Mouse (Mus musculus) megakaryocyte-erythroid progenitor cell, adult 5-6 weeks (primary cell): ENCODE measurements around the gene Oxtr. TPM values are rescaled to one million over a fixed set of nuclear protein-coding genes. Genes with fewer than 3 reads are reported as not detected.

Experiments
- ATAC-seq: replicated peaks from 2 replicates; pipeline ENCODE4 v1.8.0; 2016; ENCODE audit warnings: mild to moderate bottlenecking, inconsistent platforms; ENCODE audit not compliant: severe bottlenecking, poor library complexity, low FRiP score, low TSS enrichment
- total RNA-seq, 2 experiments: library from RNA; stranded (forward) in 1 of 2; stranded (reverse) in 1 of 2; fragments of 200-1000, 215-1000 nt in 1 of 2; fragments of >200 nt in 1 of 2; fragmentation: Nextera tagmentation in 1 of 2; gene quantifications; 2 replicates each; pipeline ENCODE4 v1.2.3; 2014 to 2017

The Oxtr gene
- total RNA-seq, 2 experiments from 2014 or later = not detected

DNA sequence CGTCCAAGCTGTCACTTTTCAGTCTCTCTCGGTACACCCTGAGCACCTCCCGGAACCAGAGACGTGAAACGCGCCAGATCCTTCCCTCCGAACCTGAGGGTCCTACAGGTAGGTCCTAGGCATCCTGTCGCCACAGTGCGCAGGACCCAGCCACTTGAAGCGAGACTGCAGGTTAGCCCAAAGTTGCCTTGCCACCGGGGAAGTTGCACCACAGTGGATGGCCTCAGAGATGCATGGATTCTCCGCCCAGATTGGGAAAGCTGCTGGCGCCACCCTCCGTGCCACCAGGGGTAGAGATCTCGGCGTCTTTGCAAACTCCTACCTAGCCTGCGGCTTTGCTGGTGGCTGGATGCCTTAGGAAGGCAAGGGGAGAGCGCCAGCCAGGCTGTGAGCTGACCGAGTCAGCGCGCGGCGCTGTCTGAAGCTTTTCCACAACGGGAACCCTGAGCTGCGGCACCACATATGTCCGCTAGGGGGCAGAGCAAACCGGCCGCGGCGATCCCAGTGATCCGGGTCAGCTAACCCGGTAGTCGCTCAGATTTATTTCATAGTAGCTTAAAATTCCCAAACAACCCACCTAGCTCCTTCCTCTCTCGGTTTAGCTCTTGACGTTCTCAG, 991 bp upstream of the Oxtr start:
- ATAC-seq = peak; percentile 88

DNA sequence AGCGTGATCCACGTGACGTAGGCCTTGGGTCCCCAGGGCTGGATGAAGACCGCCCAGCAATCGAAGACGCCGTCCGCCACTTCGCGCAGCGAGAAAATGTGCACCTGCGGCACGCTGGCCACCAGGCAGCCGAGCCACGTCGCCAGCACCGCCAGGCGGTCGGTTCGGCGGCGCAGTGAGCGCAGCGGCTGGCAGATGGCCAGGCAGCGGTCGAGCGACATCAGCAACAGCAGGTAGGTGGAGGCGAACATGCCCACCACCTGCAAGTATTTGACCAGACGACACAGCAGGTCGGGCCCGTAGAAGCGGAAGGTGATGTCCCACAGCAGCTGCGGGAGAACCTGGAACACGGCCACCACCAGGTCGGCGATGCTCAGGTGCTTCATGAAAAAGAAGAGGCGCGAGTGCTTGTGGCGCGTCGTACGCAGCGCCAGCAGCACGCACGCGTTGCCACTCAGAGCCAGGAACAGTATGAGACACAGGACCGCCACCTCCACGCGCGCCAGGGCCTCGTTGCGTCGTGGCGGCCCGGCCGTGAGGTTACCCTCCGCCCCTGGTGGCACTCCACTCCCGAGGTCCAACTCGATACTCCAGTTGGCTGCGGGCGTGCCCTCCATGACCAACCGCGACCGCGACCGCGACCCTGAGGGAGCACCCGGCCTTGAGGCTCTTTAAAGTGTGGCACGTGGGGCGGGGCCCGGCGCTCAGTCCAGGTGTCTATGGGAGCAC, 398 bp downstream of the Oxtr start:
- ATAC-seq = no peak

DNA sequence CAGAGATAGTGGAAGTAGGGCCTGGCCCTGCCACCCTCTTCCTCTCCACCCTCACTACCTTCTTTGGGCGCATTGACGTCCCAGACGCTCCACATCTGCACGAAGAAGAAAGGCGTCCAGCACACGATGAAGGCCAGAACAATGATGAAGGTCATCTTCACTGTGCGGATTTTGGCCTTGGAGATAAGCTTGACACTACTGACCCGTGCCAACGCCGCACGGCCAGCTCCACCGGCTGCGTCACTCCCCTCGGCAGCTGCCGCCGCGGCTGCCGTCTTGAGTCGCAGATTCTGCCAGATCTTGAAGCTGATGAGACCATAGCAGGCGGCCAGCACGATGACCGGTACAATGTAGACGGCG, 942 bp downstream of the Oxtr start:
- no peak for ATAC-seq

DNA sequence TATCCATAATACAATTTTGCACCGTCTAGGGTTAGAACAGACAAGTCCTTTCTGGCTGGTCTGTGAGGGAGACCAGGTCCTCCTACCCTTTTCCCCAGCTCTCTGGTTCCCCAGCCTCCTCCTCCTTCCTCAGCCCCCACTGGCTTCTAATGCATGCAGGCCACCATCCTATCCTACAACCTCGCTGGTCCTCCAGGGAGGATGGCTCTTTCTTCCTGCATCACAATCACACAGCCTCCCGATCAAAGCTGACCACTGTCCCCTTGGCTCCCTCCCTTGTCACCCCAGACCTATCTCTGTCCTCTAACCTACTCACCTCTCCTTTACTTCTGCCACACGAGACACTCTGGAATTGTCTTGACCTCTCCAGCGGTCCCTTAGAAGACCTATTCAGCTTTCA, 1.8 kb downstream of the Oxtr start:
- no peak for ATAC-seq

DNA sequence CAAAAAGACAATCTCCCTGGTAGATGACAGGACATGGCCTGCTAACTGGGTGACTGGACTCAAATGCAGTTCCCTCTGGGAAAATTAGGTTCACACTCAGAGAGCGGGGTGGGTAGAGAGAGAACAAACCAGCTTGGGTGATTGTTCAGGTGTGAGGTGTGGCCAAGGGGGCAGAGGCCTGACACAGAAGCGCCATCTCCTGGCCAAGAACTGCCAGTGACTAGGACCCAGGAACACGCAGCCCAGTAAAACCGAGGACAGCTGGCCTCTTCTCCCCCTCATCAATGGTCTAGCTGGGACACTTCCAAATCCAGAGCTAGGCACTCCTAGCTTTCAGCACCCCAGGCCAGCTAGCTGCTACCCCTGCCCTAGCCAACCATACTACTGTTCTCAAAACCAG, 5.4 kb downstream of the Oxtr start:
- ATAC-seq = peak; percentile 65; the same call in 1 of the 2 replicates

DNA sequence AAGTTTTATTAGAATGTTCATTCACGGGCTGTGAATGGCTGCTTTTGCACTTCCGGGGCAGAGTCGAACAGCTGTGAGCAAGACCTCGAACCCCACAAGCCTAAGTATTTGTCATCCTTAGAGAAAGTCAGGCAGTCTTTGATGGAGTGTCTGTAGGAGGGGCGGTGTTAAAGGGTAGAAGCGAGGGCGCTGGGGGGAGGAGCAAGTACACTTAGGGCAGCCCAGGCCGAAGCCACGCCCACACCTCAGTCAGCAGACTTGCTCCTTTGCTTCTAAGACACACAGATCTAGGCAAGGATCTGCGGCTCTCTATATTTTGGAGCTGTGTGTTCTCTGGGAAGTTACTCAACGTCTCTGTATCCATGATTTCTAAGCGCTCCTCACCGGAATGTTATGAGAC, 9.9 kb downstream of the Oxtr start:
- no peak for ATAC-seq

DNA sequence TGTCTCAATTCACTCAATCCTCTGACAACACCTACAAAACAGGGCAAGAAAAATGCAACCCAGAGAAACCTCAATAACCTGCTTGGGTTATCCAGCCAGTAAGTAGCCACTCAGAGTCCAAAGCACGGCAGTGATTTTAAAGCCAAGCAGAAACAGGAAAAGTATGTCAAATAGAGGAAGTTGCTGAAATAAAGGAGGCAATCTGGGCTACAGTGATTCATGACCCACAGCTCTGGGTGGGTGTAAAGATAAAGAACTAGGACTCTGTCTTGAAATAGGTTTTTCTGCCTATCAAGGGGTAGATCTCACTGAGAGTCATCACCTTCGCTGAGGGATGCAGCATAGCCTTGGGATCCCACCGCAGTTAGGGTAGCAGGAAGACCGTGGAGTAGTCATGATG, 18.1 kb downstream of the Oxtr start:
- ATAC-seq = no peak

DNA sequence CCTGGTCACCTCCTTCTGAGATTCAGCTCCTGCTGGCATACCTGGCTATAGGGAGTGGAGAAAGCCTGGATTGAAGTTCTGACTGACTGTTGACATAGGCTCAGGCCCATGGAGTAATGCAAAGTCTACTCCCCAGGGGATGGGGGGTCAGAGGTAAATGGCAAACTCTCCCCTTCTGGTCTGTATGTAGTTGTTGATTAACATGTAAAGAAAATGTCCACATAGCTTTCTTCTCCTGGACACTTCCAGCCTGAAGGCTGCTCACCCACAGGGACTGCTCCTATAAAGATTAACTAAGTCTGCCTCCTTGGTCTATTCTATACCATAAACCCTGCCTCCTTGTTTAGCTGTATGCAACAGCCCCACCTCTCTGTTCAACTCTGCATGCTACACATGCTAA, 23.7 kb downstream of the Oxtr start:
- ATAC-seq = no peak

DNA sequence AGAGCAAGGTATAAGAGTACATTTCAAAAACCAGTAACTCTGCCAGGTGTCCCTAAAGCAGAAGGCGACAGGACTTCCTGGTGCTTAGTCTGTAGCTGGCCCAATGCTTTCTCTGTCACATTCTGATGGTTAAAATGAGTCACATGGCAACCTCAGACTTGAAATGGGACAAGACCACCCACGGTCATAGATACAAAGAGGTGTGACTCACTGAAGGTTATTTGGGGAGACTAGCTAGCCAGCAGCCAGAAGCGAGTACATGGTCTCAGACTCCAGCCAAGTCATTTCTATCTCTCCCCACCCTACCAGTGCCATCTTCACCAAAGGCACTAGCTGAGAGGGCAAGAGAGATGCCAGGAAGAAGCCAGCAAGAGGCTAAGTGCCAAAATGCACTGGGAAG, 24.3 kb downstream of the Oxtr start:
- ATAC-seq = no peak

DNA sequence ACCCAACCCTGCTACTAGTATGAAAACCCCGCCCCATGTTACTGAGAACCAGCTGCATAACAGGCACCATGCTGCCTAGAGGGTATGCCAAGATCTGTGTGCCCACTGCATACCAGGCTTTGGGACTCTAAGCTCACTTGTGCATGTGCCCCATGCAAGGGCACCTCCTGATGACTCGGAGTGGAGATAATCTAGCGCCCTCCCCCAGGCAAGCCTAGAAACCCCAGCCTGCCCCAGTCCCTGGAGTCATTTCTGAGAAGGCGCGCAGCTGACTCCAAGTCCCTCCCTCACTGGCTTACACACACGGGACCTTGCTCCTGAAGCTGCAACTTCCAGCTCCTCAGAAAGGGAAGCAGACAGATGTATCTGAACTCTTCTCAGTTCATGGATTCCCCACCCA, 26.4 kb downstream of the Oxtr start:
- ATAC-seq = no peak

DNA sequence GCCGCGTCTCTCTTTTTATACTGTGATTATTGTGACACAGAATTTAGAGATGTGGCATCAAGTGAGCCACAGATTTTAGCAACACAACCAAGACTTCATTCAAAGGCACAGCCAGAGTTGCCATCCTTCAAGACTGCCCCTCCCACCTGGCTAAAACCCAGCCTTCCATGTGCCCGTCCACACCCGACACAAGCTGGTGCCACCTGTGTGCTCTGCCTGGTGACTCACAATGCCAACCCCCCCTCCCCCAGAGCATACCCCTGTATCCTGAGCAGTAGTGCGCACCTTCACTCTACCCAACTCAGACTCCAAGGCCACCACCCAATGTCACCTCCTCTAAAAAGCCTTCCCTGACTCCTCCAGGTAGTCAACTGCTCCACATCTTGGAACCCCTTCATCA, 28.3 kb downstream of the Oxtr start:
- ATAC-seq = no peak

DNA sequence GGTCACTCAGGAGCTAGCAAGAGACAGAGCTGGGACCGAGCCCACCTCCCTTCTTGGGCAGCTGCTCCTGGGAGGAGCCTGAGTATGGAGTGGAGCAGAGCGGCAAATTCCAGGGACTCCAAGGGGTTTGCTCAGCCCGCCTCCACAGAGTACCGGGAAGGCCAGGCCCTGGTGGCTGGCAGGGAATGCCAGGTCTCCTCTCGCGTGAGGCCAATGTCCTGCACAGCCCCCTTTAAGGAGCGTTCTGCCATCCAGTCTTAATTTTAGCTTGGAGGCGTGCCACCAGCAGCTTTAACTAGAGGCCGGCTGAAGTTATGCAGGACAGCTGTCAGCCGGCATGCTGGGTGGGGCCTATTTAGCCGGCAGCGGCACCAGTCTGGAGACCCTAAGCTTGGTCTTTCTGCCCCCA, 30.4 kb downstream of the Oxtr start, which contains the start of gene Cav3:
Gene Cav3 (plus strand): TSS at position 165 of the 409 bp plus-strand sequence.
- no peak for ATAC-seq

DNA sequence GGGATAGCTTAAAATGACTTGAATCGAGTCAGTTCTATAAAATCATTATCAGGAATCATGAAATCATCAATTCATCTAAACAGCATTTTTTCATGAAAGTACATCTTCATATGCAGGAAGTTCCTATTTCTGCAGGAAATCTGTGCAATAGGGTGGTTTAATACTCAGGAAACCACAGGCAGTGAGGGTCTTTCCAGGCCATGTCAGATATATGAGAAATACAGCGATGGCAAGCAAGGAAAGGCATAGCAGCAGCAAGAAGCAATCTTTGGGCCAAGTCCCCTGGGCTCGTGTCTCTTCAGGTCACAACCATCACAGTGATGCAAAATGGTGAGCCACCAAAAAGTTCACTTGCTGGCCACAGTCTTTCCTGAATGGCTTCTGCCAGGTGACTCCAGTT, 44.1 kb downstream of the Oxtr start:
- no peak for ATAC-seq

DNA sequence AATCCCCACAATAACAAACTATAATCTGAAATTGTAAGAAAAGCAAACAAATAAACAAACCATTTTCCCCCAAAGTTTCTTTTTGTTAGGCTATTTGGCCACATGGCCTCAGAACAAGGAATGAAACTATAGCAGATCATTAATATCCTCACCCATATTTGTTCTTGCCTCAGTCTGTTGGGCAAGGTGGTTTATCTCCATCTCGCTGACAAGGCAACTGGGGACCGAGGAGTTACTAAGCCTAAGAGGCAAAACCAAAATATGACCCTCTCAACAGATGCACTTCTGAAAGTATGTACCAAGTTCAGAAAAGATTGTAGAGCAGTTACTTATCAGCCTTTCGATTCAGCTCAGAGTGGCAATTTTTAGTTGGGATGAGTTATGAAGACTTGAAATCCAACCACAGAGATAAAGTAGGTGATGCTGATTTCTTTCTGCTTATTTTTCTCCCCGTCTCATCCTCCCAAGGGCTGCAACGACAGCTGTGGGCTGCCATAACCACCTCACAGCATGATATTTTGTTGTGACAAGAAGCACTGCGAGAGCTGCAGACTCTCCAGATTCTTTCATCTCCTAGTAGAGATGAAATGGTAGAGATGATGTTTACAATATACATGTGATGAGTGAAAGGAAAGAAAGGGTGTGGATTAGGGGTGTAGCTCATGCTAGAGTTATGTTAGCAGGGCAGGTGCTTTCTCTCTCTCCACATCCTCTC, 63.6 kb downstream of the Oxtr start:
- no peak for ATAC-seq

DNA sequence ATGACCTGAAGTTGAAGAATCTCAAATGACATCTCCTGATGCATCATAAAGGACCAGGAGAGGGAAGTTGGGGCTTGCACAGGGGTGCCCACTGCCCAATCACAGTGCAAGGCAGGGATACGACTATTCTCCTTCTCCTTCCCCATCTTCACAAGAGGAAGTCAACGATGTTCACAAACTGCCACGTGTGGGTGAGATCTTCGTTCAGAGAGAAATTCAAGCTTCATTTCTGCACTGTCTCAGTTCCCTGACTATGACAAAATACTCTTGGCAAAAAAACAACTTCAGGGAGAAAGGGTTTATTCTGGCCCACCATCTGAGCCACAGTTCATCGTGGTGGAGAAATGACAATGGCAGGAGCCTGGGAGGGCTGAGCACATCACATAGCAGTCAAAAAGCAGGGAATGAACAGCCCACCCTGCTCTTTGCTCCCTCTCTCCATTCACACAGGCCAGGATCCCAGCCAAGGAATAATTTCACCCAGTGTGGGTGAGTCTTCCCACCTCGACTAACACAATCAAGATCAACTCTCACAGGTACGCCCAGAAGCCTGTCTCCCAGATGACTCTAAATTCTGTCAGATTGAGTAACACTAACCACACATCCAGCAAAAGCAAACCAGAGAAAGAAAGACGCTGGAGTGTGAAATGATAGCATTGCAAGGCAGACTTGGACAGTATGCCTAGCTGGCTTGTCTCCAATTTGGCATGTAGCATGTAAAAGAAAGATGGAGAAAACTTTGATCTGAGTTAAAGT, 65.8 kb downstream of the Oxtr start:
- ATAC-seq = no peak

Other genes starting within 250 kb of the Oxtr start
- 11.3 and 18.7 TPM in 2 replicates for gene Lmcd1, start 216.2 kb downstream of the Oxtr start, total RNA-seq (2014; fragmentation: Nextera tagmentation)
- gene Lmcd1, start 216.2 kb downstream of the Oxtr start, total RNA-seq (2017) = 2.9 and 10.7 TPM in 2 replicates
- not detected in 2 replicates for gene Ssu2, start 101.9 kb downstream of the Oxtr start, total RNA-seq (2014; fragmentation: Nextera tagmentation)
- not detected in 2 replicates for gene Ssu2, start 101.9 kb downstream of the Oxtr start, total RNA-seq (2017)
- gene Cav3, start 30.4 kb downstream of the Oxtr start, total RNA-seq (2014; fragmentation: Nextera tagmentation) = not detected in 2 replicates
- gene Cav3, start 30.4 kb downstream of the Oxtr start, total RNA-seq (2017) = not detected in 2 replicates
- 36.0 and 52.4 TPM in 2 replicates for gene Rad18, start 206.7 kb upstream of the Oxtr start, total RNA-seq (2014; fragmentation: Nextera tagmentation)
- 40.1 and 49.6 TPM in 2 replicates for gene Rad18, start 206.7 kb upstream of the Oxtr start, total RNA-seq (2017)